Mouse (Mus musculus): ENCODE results near the gene Was. TPM values are rescaled to one million over a fixed set of nuclear protein-coding genes. Genes with fewer than 3 reads are reported as not detected.
"Not testable (repeated sequence)": the region's sequence is repeated elsewhere in the genome, so short reads cannot be mapped to it uniquely, and the experiment has no call there.

Was gene
- total and polyA plus RNA-seq, 2 experiments, result 1.6 to 1.7 TPM

DNA sequence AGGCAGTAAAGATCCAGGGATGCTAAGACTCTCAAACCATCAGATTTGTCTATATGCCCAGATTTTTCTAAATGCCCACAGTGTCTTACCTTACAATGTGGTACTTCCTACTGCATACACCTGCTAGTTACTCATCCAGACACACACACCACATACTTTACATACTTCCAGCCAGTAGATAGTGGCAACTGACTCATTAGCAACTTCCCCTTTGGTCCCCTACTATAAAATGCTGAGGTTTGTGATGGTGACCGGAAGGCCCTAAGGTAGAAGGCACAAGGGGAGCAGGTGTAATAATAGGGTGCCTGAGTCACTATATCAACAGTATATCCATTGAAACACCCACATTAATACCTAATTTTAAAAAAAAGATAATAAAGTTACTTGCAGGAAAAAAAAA, 21.1 kb downstream of the Was start:
- Histone ChIP-seq H3K27ac (replicated peaks; ENCODE audit: insufficient read depth, low read depth, low read length) (no peak overlapping the region), H3K9ac (ENCODE audit: low read depth, low read length) (no peak overlapping the region), H3K4me1 (ENCODE audit: control insufficient read depth, insufficient read depth, low read length) (no peaks in the 10 kb centered on the region), H3K27me3 (ENCODE audit: control insufficient read depth, insufficient read depth, low read length) (no peaks in the 10 kb centered on the region), H3K36me3 (ENCODE audit: control insufficient read depth, insufficient read depth, low read length) (no peaks in the 10 kb centered on the region; the same call in 1 of the 2 replicates), H3K79me2 (ENCODE audit: control insufficient read depth, insufficient read depth, low read length) (peaks cover 3% of the 10 kb centered on the region; the same call in 1 of the 2 replicates), H3K4me3 (ENCODE audit: insufficient read depth, low read depth, low read length) (no peak overlapping the region)
- no peak for TF ChIP-seq POLR2A (IDR thresholded peaks at IDR 0.05; ENCODE audit: extremely low read depth, insufficient read depth, low read length)
- 96% methylated on average over 1 of the region's 1 CpGs for WGBS
- DNase-seq (ENCODE audit: extremely low read depth, low read depth, low spot score), result no peak

GRCm38 (mm10) chrX:8051044-8051781, 39.1 kb downstream of the Was start:
- H3K4me3 ChIP-seq (ENCODE audit: insufficient read depth, low read depth, low read length); H3K79me2 ChIP-seq (ENCODE audit: control insufficient read depth, insufficient read depth, low read length); DNase-seq (ENCODE audit: extremely low read depth, low read depth, low spot score); H3K27me3 ChIP-seq (ENCODE audit: control insufficient read depth, insufficient read depth, low read length); H3K4me1 ChIP-seq (ENCODE audit: control insufficient read depth, insufficient read depth, low read length); H3K36me3 ChIP-seq (ENCODE audit: control insufficient read depth, insufficient read depth, low read length); H3K27ac ChIP-seq (replicated peaks; ENCODE audit: insufficient read depth, low read depth, low read length); H3K9ac ChIP-seq (ENCODE audit: low read depth, low read length): not testable (repeated sequence)
- 83% methylated on average over 8 of the region's 8 CpGs for WGBS

GRCm38 (mm10) chrX:8033009-8033408, 57.3 kb downstream of the Was start:
- WGBS, result 15% methylated on average over 1 of the region's 1 CpGs
- H3K27ac ChIP-seq (replicated peaks; ENCODE audit: insufficient read depth, low read depth, low read length), result no peak overlapping the region

More at GRCm38 (mm10) chrX:8033009-8033408, 57.3 kb downstream of the Was start:
- H3K4me1 ChIP-seq (ENCODE audit: control insufficient read depth, insufficient read depth, low read length), result no peaks in the 10 kb centered on the region
- no peak overlapping the region for H3K9ac ChIP-seq (ENCODE audit: low read depth, low read length)
- DNase-seq (ENCODE audit: extremely low read depth, low read depth, low spot score), result peak; percentile 13
- no peak overlapping the region for H3K4me3 ChIP-seq (ENCODE audit: insufficient read depth, low read depth, low read length)
- H3K79me2 ChIP-seq (ENCODE audit: control insufficient read depth, insufficient read depth, low read length), result no peaks in the 10 kb centered on the region
- H3K27me3 ChIP-seq (ENCODE audit: control insufficient read depth, insufficient read depth, low read length), result no peaks in the 10 kb centered on the region
- TF ChIP-seq POLR2A (IDR thresholded peaks at IDR 0.05; ENCODE audit: extremely low read depth, insufficient read depth, low read length), result no peak
- TF ChIP-seq CTCF (IDR thresholded peaks at IDR 0.05; ENCODE audit: low read depth, low read length), result no peak
- no peaks in the 10 kb centered on the region for H3K36me3 ChIP-seq (ENCODE audit: control insufficient read depth, insufficient read depth, low read length)

Other genes starting within 250 kb of the Was start
- gene Otud5, start 249.1 kb downstream of the Was start, total RNA-seq (2014; rRNA removed), result 18.0 and 22.0 TPM in 2 replicates
- 14.2 and 17.0 TPM in 2 replicates for gene Otud5, start 249.1 kb downstream of the Was start, polyA plus RNA-seq (2012; rRNA removed)
- gene Pim2, start 212.2 kb downstream of the Was start, total RNA-seq (2014; rRNA removed), result 0.74 and 1.9 TPM in 2 replicates
- gene Pim2, start 212.2 kb downstream of the Was start, polyA plus RNA-seq (2012; rRNA removed), result 4.7 and 5.4 TPM in 2 replicates
- 10.6 and 11.5 TPM in 2 replicates for gene Slc35a2, start 206.5 kb downstream of the Was start, total RNA-seq (2014; rRNA removed)
- gene Slc35a2, start 206.5 kb downstream of the Was start, polyA plus RNA-seq (2012; rRNA removed), result 34.7 and 42.6 TPM in 2 replicates
- gene Pqbp1, start 191.2 kb downstream of the Was start, total RNA-seq (2014; rRNA removed), result 14.3 and 15.3 TPM in 2 replicates
- 49.1 and 51.2 TPM in 2 replicates for gene Pqbp1, start 191.2 kb downstream of the Was start, polyA plus RNA-seq (2012; rRNA removed)
- gene Timm17b, start 191.1 kb downstream of the Was start, total RNA-seq (2014; rRNA removed), result 20.7 and 27.5 TPM in 2 replicates
- gene Timm17b, start 191.1 kb downstream of the Was start, polyA plus RNA-seq (2012; rRNA removed), result 53.7 and 58.2 TPM in 2 replicates
- gene Gm10491, start 182.7 kb downstream of the Was start, total RNA-seq (2014; rRNA removed), result not detected in 2 replicates
- gene Gm10491, start 182.7 kb downstream of the Was start, polyA plus RNA-seq (2012; rRNA removed), result not detected in 2 replicates
- gene Gm10490, start 181.0 kb downstream of the Was start, total RNA-seq (2014; rRNA removed), result not detected in 2 replicates
- gene Gm10490, start 181.0 kb downstream of the Was start, polyA plus RNA-seq (2012; rRNA removed), result not detected in 2 replicates
- gene Pcsk1n, start 170.7 kb downstream of the Was start, total RNA-seq (2014; rRNA removed), result 0.09 TPM in 1 of 2 replicates, not detected in the other
- not detected in 2 replicates for gene Pcsk1n, start 170.7 kb downstream of the Was start, polyA plus RNA-seq (2012; rRNA removed)
- not detected in 2 replicates for gene Eras, start 161.9 kb downstream of the Was start, total RNA-seq (2014; rRNA removed)
- not detected in 2 replicates for gene Eras, start 161.9 kb downstream of the Was start, polyA plus RNA-seq (2012; rRNA removed)
- 9.8 and 13.3 TPM in 2 replicates for gene Hdac6, start 142.6 kb downstream of the Was start, total RNA-seq (2014; rRNA removed)
- 17.5 and 19.8 TPM in 2 replicates for gene Hdac6, start 142.6 kb downstream of the Was start, polyA plus RNA-seq (2012; rRNA removed)
- 0.09 TPM in 1 of 2 replicates, not detected in the other for gene Gata1, start 112.4 kb downstream of the Was start, total RNA-seq (2014; rRNA removed)
- 0.06 TPM in 1 of 2 replicates, not detected in the other for gene Gata1, start 112.4 kb downstream of the Was start, polyA plus RNA-seq (2012; rRNA removed)
- not detected in 2 replicates for gene Glod5, start 72.0 kb downstream of the Was start, total RNA-seq (2014; rRNA removed)
- not detected in 2 replicates for gene Glod5, start 72.0 kb downstream of the Was start, polyA plus RNA-seq (2012; rRNA removed)
- gene Suv39h1, start 15.7 kb downstream of the Was start, total RNA-seq (2014; rRNA removed), result 3.5 and 4.6 TPM in 2 replicates
- 4.3 and 4.4 TPM in 2 replicates for gene Suv39h1, start 15.7 kb downstream of the Was start, polyA plus RNA-seq (2012; rRNA removed)
- 16.7 and 18.5 TPM in 2 replicates for gene Wdr13, start 42.4 kb upstream of the Was start, total RNA-seq (2014; rRNA removed)
- gene Wdr13, start 42.4 kb upstream of the Was start, polyA plus RNA-seq (2012; rRNA removed), result 44.1 and 49.8 TPM in 2 replicates
- gene Rbm3, start 55.4 kb upstream of the Was start, total RNA-seq (2014; rRNA removed), result 61.7 and 67.0 TPM in 2 replicates
- gene Rbm3, start 55.4 kb upstream of the Was start, polyA plus RNA-seq (2012; rRNA removed), result 13.2 and 24.3 TPM in 2 replicates
- 0.92 and 1.9 TPM in 2 replicates for gene Tbc1d25, start 85.7 kb upstream of the Was start, total RNA-seq (2014; rRNA removed)
- 6.3 and 8.9 TPM in 2 replicates for gene Tbc1d25, start 85.7 kb upstream of the Was start, polyA plus RNA-seq (2012; rRNA removed)
- 243 and 273 TPM in 2 replicates for gene Ebp, start 103.0 kb upstream of the Was start, total RNA-seq (2014; rRNA removed)
- 605 and 631 TPM in 2 replicates for gene Ebp, start 103.0 kb upstream of the Was start, polyA plus RNA-seq (2012; rRNA removed)
- 1.9 and 2.7 TPM in 2 replicates for gene Porcn, start 116.0 kb upstream of the Was start, total RNA-seq (2014; rRNA removed)
- gene Porcn, start 116.0 kb upstream of the Was start, polyA plus RNA-seq (2012; rRNA removed), result 8.8 and 12.6 TPM in 2 replicates
- gene Ftsj1, start 161.9 kb upstream of the Was start, total RNA-seq (2014; rRNA removed), result 11.0 and 16.8 TPM in 2 replicates
- gene Ftsj1, start 161.9 kb upstream of the Was start, polyA plus RNA-seq (2012; rRNA removed), result 29.9 and 31.1 TPM in 2 replicates
- 0.18 and 0.20 TPM in 2 replicates for gene Slc38a5, start 180.6 kb upstream of the Was start, total RNA-seq (2014; rRNA removed)
- gene Slc38a5, start 180.6 kb upstream of the Was start, polyA plus RNA-seq (2012; rRNA removed), result 0.22 and 0.24 TPM in 2 replicates
- not detected in 2 replicates for gene Ssxb10, start 236.9 kb upstream of the Was start, total RNA-seq (2014; rRNA removed)
- not detected in 2 replicates for gene Ssxb10, start 236.9 kb upstream of the Was start, polyA plus RNA-seq (2012; rRNA removed)